Mouse (Mus musculus): ENCODE data around the gene Rbm10.
A peak's percentile ranks its signal among the peaks of the same experiment; 100 is the strongest.

Gene Rbm10

DNA sequence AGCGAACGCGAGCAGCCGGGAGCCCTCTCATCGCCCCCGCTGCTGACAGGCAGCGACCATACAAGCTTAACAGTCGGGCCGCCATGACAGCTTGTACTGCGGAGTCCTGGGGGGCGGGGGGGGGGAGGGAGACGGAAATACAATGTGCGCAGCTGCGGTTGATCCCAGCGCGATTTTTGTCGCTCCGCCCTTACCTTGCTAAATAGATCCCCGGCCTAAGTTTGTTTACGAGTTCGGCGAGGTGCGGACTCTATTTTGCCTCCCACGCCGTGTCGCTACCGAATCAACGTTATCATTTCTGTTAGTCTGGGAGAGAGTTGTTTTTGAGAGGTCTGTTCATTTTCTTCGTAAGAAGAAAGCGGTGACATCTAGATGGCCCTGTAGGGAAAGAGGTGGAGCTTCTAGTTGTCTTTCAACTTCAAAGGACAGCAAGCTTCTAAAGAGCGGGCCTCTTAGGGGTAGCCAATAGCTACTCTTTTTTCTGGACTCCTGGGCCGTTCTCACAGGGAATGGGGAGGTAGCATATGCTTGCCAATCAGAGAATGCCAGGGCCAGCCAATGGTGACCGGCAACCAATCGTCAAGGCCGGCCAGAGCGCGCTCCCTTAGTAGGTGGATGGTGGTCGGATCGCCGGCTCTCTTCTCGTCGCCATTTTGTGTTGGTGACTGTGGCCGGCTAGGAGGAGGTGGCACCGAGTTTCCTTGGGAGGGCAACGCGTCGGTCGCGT is at the start of gene Rbm10, which contains the start of gene Ndufb11:
TSS of gene Rbm10 (plus strand) at position 328 of the 727 bp plus-strand sequence.
TSS of gene Ndufb11 (minus strand) at position 444 of the 727 bp plus-strand sequence.
- DNase-seq (ENCODE audit: low spot score): peak; percentile 82

- DNase-seq (ENCODE audit: low spot score): no peak
Observed at GRCm38 (mm10) chrX:20571024-20571423, 46.3 kb upstream of the Rbm10 start.

GRCm38 (mm10) chrX:20572683-20573082 is 44.6 kb upstream of the Rbm10 start:
- no peak for DNase-seq (ENCODE audit: low spot score)

DNA sequence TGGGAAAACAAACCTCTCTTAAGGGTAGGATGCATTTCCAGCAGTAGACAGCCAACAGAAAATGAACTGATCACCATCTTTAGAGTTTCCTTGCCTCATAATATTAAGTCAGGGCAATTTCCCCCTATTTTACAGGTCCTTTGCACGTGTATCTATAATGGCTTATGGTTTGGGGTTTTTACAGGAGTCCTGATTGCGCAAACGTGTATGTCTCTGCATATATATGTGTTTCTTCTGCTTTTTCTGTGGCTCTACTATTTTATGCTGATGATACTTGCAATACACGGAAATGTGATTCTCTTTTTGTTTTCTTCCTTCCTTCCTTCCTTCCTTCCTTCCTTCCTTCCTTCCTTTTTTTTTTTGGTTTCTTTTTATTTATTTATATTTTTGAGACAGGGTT is 43.4 kb upstream of the Rbm10 start:
- no peak for DNase-seq (ENCODE audit: low spot score)

DNA sequence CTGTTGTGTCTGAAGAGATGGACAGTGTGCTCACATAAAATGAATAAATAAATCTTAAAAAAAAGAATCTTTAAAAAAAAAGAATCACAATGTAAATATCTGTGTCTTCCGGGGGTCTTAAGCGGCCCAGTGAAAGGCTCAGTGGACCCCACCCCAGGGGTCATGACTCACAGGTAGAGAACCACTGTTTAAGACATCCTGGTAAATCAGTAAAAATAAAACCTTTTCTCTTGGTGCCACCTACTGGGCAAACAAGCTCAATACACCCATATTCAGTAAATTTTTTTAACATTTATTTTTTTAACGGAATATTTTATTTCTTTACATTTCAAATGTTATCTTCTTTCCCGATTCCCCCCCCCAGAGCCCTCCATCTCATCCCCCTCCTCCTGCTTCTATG is 29.3 kb upstream of the Rbm10 start:
- DNase-seq (ENCODE audit: low spot score): peak; percentile 2

- DNase-seq (ENCODE audit: low spot score): no peak
Observed at GRCm38 (mm10) chrX:20608500-20608899, 8.8 kb upstream of the Rbm10 start.

GRCm38 (mm10) chrX:20616861-20617175 is 485 bp upstream of the Rbm10 start:
- no peak for DNase-seq (ENCODE audit: low spot score)

DNA sequence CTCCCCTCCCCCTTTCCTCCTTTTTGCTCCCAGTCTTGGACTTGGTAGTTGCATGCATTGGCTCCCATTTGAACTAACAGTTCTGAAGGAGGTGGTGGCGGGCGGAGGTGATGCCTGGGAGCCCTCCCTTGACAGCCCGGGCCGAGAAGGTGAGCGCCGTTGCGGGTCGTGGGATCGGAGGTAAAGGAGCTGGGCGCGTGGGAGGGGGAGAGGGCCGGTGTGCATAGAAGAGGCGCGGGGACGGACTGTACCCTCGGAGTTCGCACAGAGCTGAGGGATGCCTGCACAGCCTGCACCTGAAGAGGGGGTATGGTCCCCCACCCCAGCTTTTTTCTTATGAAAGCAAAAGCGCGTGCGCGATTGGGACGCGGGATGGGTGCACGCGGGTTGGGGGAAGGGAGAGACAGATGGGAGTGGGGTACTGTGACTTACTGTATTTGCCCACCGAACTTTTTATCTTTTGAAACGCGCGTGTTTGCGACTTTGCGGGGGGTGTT is 648 bp downstream of the Rbm10 start:
- no peak for DNase-seq (ENCODE audit: low spot score)

DNA sequence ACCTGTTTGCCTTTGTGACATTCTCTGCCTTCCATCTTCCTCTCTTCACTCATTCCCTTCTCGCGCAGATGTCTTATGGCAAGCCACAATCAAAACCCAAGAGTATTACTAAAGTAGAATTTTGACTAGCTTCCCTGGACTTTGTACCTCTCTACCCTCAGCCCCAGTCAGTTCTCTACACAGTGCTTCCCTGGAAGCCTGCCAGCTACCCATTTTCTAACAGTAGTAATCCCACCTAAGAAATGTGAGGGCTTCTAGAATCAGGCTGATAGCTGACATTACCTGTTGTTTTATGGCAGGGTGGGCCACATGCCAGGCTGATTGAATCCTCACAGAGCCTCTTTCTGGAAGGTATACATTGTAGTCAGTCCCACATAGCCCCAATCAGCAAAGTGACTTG is 20.8 kb downstream of the Rbm10 start:
- DNase-seq (ENCODE audit: low spot score): no peak

DNA sequence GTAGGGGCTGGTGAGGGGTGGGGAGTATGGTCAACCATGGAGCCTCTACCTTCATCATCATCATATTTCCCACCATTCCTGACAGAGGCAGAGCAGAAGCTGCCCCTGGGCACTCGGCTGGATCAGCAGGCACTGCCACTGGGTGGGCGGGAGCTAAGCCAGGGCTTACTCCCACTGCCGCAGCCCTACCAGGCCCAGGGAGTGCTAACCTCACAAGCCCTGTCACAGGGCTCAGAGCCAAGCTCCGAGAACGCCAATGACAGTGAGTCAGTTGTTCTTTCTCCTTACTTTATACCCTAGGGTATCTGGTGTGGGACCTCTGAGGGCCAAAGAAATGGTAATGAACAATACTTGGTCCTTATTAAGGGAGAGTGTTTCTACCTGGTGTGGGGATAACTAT is 27.5 kb downstream of the Rbm10 start:
- DNase-seq (ENCODE audit: low spot score): no peak

GRCm38 (mm10) chrX:20657593-20657992 is 40.3 kb downstream of the Rbm10 start:
- DNase-seq (ENCODE audit: low spot score): no peak

GRCm38 (mm10) chrX:20658026-20658652 is 40.8 kb downstream of the Rbm10 start, which contains the start of gene Uba1:
Uba1 (plus strand) TSS chrX:20658326.
- DNase-seq (ENCODE audit: low spot score): peak; percentile 81

GRCm38 (mm10) chrX:20658891-20659406 is 41.6 kb downstream of the Rbm10 start:
- no peak for DNase-seq (ENCODE audit: low spot score)

DNA sequence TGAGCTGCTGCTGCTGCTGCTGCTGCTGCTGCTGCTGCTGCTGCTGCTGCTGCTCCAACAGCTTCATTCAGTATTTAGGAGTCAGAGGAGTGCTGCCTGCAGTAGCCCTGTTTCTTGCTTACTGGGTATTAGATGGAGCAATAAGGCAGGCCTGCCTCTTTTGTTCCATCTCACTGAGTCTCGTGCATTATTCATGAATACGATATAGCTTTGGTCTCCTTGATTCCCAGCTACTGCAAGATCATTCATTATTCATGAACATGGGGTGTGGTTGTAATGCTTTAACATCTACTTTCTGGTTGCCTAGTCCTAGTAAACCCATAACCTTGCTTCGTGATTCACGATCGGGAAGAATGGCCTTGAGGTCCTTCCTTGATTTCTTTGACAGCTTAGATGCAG is 45.0 kb downstream of the Rbm10 start:
- no peak for DNase-seq (ENCODE audit: low spot score)

DNA sequence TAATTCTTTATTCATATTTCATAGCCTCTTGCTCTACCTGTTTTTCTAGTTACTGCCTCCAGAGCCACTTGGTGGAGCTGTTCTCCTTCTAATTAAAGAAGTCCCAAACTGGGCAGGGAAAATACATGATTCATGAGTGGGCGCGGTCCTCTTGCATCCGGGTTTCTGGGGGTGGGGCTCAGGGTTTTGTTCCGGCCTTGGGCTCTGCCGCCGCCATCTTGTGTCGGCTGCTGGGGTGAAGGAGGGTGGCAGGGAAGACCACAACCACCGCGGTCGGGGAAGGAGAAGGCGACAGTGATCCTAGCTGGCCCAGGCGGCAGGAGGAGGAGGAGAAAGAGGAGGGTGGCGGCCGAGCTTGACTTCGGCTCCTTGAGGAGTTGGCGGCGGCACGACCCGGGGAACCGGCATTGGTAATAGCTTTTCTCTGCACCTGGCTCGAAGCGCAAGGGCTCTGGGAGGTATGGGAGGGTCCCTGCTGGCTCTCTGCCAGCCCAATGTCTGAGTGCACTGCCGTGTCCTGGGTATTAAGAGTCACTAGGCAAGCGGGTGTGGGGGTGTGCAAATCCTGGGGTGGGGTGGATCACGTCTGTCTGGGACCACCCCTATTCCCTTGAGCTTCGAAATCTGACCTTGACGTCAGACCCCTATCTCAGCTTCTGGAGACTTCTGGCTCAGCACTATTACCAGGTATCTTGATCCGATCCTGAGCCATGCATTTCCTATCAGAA is 45.6 kb downstream of the Rbm10 start:
- peak; percentile 86 for DNase-seq (ENCODE audit: low spot score)

GRCm38 (mm10) chrX:20663444-20663790 is 46.1 kb downstream of the Rbm10 start:
- peak; percentile 13 for DNase-seq (ENCODE audit: low spot score)

DNA sequence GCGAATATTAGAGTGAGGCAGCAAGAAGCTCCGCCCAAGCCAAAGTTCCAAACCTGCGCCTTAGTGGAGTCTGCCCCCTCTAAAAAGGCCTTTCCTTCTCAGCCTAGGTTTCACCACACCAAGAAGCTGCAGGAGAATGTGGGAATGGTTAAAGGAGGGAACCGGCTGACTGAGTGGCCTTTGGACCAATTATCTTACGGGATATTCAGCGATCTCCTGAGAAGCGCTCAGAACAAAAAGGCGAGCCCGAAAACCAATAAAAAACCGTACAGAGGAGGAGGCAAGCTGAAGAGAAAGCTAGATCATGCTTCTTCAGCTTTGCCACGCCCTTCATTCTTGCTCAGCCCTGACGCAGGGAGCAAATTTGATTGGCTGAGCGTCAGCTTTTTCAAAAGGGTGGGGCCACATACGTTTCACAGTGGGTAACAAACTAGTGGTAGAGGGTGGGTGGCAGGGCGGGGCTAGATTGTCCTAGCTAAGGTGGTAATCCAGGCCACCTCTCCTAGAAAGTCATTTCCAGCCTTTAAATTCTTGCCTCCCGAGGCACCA is 70.3 kb downstream of the Rbm10 start, which contains the start of gene Cdk16:
TSS of gene Cdk16 (plus strand) at position 436 of the 549 bp plus-strand sequence.
- DNase-seq (ENCODE audit: low spot score): peak; percentile 87

DNA sequence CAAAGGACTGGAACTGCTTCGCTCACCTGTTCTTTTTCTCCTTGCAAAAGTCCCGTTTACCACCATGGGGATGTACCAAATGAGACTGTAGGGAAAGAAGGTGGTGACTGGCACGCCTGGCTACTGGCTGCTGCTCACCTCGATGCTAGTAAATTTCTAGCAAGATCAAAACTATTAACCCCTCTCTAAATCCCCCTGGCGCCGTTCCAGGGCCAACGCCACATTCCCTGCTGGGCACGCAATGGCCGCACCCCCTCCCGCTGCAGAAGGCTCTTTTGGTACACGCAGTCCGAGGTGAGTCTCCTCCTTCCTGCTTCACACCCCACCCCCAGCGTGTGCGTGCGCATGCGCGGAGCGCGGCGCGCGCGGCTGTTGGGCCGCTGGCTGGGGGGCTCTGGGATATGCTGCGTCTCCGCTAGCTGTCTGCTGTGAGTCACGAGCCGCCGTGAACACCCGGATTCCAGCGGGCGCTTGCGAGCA is 70.8 kb downstream of the Rbm10 start:
- DNase-seq (ENCODE audit: low spot score): peak; percentile 83

DNA sequence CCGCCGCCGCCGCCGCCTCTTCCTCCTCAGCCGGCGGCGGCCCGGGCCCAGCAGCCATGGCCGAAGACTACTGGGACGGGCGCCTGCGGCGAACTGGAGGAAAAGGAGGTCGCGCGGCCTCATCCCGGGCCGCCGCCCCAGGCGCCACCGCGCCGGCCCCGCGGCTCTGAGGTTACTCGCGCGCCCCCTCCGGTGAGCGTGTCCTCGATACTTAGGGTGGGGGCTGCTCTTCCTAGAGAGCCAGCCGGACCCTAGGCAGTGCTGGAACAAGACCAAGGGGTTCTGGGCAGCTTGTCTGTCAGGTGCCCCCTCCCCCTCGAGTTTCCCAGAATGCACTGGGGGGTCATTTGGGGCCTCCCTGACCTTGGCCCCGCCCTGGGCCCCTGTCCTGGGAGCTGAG is 71.3 kb downstream of the Rbm10 start:
- peak; percentile 55 for DNase-seq (ENCODE audit: low spot score)

GRCm38 (mm10) chrX:20691566-20691965 is 74.3 kb downstream of the Rbm10 start:
- DNase-seq (ENCODE audit: low spot score): no peak

DNA sequence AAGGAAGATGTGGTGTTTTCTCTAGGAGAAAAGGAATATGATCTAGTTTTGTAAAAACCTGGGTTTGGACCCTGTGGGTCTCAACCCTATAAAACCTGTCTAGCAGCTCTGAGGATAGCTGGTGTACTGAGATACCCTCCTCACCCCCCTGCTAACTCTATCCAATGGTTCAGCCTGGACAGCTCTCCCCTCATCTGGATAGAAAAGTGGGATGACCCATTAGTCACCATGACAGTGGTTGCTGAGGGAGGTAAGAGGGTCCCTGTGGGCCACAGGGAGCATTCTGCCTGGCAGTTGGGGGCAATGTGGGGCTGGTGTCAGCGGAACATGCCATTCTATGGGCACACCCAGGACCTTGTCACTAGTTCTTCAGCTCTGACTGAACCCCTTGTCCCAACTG is 75.3 kb downstream of the Rbm10 start:
- DNase-seq (ENCODE audit: low spot score): no peak

- DNase-seq (ENCODE audit: low spot score): no peak
Observed at GRCm38 (mm10) chrX:20695842-20696241, 78.5 kb downstream of the Rbm10 start.
